Mouse (Mus musculus): ENCODE results near the gene Angptl2. TPM values are rescaled to one million over a fixed set of nuclear protein-coding genes. Genes with fewer than 3 reads are reported as not detected.

Gene Angptl2
- 0.97 and 6.8 TPM in 2 replicates for polyA plus RNA-seq (2011; ENCODE audit: insufficient read depth, insufficient read length, low replicate concordance, missing spikeins)

DNA sequence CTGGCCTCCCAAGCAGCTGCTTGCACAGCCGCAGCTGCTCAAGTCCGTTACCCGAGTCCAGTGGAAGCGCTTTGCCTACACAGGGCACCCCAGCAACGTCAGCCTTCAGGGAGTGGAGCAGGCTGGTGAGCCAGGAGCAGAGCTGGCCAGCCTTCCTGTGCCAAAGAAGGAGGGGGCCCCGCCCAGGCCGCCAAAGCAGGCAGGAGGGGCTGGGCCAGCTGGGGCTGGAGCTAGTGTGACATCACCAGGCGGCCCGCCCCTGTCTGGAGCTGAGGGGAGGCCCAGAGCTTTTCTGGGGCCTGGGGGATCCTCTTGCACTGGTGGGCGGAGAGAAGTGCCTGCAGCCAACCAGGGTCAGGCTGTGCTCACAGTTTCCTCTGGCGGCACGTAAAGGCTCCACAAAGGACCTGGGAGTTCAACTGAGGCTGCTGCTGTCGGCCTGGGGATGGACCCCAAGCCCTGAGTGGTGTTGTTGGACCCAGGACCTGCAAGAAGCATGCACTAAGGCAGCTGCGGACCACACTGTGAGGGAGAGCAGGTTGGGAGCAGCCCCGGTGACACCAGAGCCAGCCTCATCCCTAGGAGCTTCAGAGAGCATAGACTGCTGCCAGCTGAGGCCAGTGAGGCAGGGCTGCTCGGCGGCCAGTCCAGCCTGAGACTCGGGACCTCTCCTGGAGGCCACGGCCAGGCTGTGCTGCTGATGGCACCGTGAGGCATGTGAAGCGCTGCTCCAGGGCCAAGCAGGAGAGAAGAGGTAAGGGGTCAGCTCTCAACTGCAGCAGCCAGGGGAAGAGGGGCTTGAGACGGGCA, at the start of gene Angptl2:
Gene Angptl2, plus strand, starts transcription at position 370 of the 810 bp plus-strand sequence.
- WGBS: 24% methylated on average over 22 of the region's 22 CpGs
- Histone ChIP-seq H3K27ac (ENCODE audit: control insufficient read depth, insufficient read depth, low read depth, low read length, poor library complexity) (no peak within 1 kb of the TSS), H3K4me3 (replicated peaks; ENCODE audit: control insufficient read depth, low read depth, low read length) (no peak within 1 kb of the TSS), H3K4me1 (ENCODE audit: control insufficient read depth, insufficient read depth, low read length) (no peaks in the 10 kb centered on the region; the same call in 1 of the 2 replicates)
- no peak; the same call in 1 of the 2 replicates for TF ChIP-seq POLR2A (IDR thresholded peaks at IDR 0.05; ENCODE audit: borderline replicate concordance, control insufficient read depth, low read depth, low read length)
- TF ChIP-seq CTCF (IDR thresholded peaks at IDR 0.05; ENCODE audit: control insufficient read depth, insufficient read depth, low read length): no peak

DNA sequence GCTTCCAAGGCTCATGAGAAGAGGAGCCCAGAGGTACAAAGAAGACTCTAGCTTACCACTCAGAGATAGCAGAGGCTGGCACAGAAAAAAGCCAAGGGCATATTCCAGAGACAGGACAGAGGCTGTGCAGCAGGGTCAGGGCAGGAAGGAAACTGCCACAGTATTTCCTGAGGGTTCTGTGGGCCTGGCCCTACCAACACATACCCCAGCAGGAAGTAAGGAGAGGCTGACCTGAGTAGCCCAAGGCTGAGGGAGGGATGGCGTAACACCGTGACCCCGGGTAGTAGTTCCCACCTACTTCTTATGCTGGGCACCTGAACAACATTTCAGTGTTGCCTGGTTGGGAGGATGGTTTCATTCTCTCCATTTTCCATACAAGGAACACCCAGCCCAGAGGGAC, 48.8 kb upstream of the Angptl2 start:
- 37% methylated on average over 3 of the region's 3 CpGs for WGBS
- H3K4me3 ChIP-seq (replicated peaks; ENCODE audit: control insufficient read depth, low read depth, low read length): no peak overlapping the region
- no peaks in the 10 kb centered on the region; the same call in 1 of the 2 replicates for H3K4me1 ChIP-seq (ENCODE audit: control insufficient read depth, insufficient read depth, low read length)
- TF ChIP-seq POLR2A (IDR thresholded peaks at IDR 0.05; ENCODE audit: borderline replicate concordance, control insufficient read depth, low read depth, low read length) (no peak), CTCF (IDR thresholded peaks at IDR 0.05; ENCODE audit: control insufficient read depth, insufficient read depth, low read length) (no peak)
- no peak overlapping the region for H3K27ac ChIP-seq (ENCODE audit: control insufficient read depth, insufficient read depth, low read depth, low read length, poor library complexity)

- H3K4me3 ChIP-seq (replicated peaks; ENCODE audit: control insufficient read depth, low read depth, low read length): no peak overlapping the region
- 69% methylated on average over 6 of the region's 6 CpGs for WGBS
These were observed 46.4 kb upstream of the Angptl2 start for GRCm38 (mm10) chr2:33169445-33169844.

DNA sequence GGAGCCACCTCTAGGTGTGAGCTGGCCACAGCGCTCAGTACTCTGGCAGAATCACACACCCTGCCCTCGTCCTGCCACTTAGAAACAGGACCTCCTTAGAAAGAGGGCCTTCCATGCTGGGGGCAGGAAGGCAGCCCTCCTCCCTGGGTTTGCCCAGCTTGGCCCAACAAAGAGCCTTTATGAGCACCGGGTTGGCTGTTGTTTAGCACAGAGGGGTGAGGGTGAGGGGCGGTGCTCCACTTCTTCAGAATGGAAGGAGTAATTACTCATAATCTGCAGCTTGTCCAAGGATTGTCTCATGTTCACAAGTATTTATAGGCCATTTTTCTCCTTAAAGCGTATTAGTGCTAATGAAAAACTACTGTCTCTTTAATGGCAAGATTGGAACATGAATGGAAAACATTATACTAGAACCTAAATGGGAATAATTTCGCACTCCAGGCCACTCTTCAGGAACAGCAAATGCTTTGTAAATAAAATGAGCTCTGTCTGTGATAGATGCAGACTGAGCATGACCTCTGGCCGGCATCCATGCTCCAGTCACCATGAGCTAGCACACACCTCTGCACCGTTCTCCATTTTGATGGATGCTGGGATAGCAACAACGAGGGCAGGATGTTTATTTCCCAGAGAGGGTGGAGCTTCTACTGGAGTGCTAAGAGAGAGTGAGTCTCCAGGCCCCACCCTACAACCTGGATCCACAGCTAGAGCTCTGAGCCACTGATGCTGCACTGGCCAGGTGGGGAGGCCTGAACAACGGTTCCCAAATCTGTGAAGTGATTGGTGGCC, 44.9 kb upstream of the Angptl2 start:
- 81% methylated on average over 10 of the region's 10 CpGs for WGBS
- H3K4me1 ChIP-seq (ENCODE audit: control insufficient read depth, insufficient read depth, low read length): no peaks in the 10 kb centered on the region; the same call in 1 of the 2 replicates
- no peak for TF ChIP-seq CTCF (IDR thresholded peaks at IDR 0.05; ENCODE audit: control insufficient read depth, insufficient read depth, low read length)
- TF ChIP-seq POLR2A (IDR thresholded peaks at IDR 0.05; ENCODE audit: borderline replicate concordance, control insufficient read depth, low read depth, low read length): no peak
- no peak overlapping the region for H3K27ac ChIP-seq (ENCODE audit: control insufficient read depth, insufficient read depth, low read depth, low read length, poor library complexity)
- no peak overlapping the region for H3K4me3 ChIP-seq (replicated peaks; ENCODE audit: control insufficient read depth, low read depth, low read length)

More at GRCm38 (mm10) chr2:33169445-33169844, 46.4 kb upstream of the Angptl2 start:
- Histone ChIP-seq H3K27ac (ENCODE audit: control insufficient read depth, insufficient read depth, low read depth, low read length, poor library complexity) (no peak overlapping the region), H3K4me1 (ENCODE audit: control insufficient read depth, insufficient read depth, low read length) (no peaks in the 10 kb centered on the region; the same call in 1 of the 2 replicates)
- no peak for TF ChIP-seq CTCF (IDR thresholded peaks at IDR 0.05; ENCODE audit: control insufficient read depth, insufficient read depth, low read length)
- no peak for TF ChIP-seq POLR2A (IDR thresholded peaks at IDR 0.05; ENCODE audit: borderline replicate concordance, control insufficient read depth, low read depth, low read length)

DNA sequence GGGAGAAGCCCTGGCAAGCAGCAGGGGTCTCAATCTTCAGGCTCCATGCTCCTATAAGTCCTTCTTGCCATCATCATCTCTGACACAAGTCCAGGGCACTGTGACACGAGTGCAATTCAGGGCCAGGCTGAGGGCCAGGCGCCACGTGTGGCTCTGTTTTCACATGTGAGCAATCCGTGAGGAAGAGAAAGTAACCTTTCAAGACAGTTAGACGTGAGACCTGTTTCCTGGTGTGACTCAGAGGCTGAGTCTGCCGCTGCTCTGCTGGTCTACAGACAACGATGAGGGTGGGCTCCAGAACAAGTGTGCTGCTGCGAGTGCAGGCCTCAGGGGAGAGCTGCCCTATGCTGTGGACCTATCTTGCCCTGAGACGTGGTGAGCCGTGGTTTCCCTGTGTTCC, 42.7 kb upstream of the Angptl2 start:
- WGBS: 46% methylated on average over 10 of the region's 10 CpGs
- TF ChIP-seq POLR2A (IDR thresholded peaks at IDR 0.05; ENCODE audit: borderline replicate concordance, control insufficient read depth, low read depth, low read length) (no peak), CTCF (IDR thresholded peaks at IDR 0.05; ENCODE audit: control insufficient read depth, insufficient read depth, low read length) (no peak)
- H3K27ac ChIP-seq (ENCODE audit: control insufficient read depth, insufficient read depth, low read depth, low read length, poor library complexity): no peak overlapping the region
- H3K4me3 ChIP-seq (replicated peaks; ENCODE audit: control insufficient read depth, low read depth, low read length): no peak overlapping the region
- H3K4me1 ChIP-seq (ENCODE audit: control insufficient read depth, insufficient read depth, low read length): no peaks in the 10 kb centered on the region; the same call in 1 of the 2 replicates

- no peak overlapping the region for H3K4me3 ChIP-seq (replicated peaks; ENCODE audit: control insufficient read depth, low read depth, low read length)
- WGBS: 89% methylated on average over 7 of the region's 7 CpGs
- no peak overlapping the region for H3K27ac ChIP-seq (ENCODE audit: control insufficient read depth, insufficient read depth, low read depth, low read length, poor library complexity)
- H3K4me1 ChIP-seq (ENCODE audit: control insufficient read depth, insufficient read depth, low read length): no peaks in the 10 kb centered on the region; the same call in 1 of the 2 replicates
- TF ChIP-seq CTCF (IDR thresholded peaks at IDR 0.05; ENCODE audit: control insufficient read depth, insufficient read depth, low read length) (no peak), POLR2A (IDR thresholded peaks at IDR 0.05; ENCODE audit: borderline replicate concordance, control insufficient read depth, low read depth, low read length) (no peak)
These were observed 42.2 kb upstream of the Angptl2 start for GRCm38 (mm10) chr2:33173686-33174085.

- H3K27ac ChIP-seq (ENCODE audit: control insufficient read depth, insufficient read depth, low read depth, low read length, poor library complexity): no peak overlapping the region
- TF ChIP-seq CTCF (IDR thresholded peaks at IDR 0.05; ENCODE audit: control insufficient read depth, insufficient read depth, low read length): no peak
- TF ChIP-seq POLR2A (IDR thresholded peaks at IDR 0.05; ENCODE audit: borderline replicate concordance, control insufficient read depth, low read depth, low read length): no peak
- no peak overlapping the region for H3K4me3 ChIP-seq (replicated peaks; ENCODE audit: control insufficient read depth, low read depth, low read length)
- 5% methylated on average over 7 of the region's 7 CpGs for WGBS
- H3K4me1 ChIP-seq (ENCODE audit: control insufficient read depth, insufficient read depth, low read length): no peaks in the 10 kb centered on the region; the same call in 1 of the 2 replicates
These were observed 39.4 kb upstream of the Angptl2 start for GRCm38 (mm10) chr2:33176516-33176915.

- TF ChIP-seq POLR2A (IDR thresholded peaks at IDR 0.05; ENCODE audit: borderline replicate concordance, control insufficient read depth, low read depth, low read length) (no peak), CTCF (IDR thresholded peaks at IDR 0.05; ENCODE audit: control insufficient read depth, insufficient read depth, low read length) (no peak)
- no peak overlapping the region for H3K27ac ChIP-seq (ENCODE audit: control insufficient read depth, insufficient read depth, low read depth, low read length, poor library complexity)
These were observed 38.9 kb upstream of the Angptl2 start for GRCm38 (mm10) chr2:33176921-33177320.

More at GRCm38 (mm10) chr2:33176921-33177320, 38.9 kb upstream of the Angptl2 start:
- 64% methylated on average over 2 of the region's 2 CpGs for WGBS
- Histone ChIP-seq H3K4me1 (ENCODE audit: control insufficient read depth, insufficient read depth, low read length) (no peaks in the 10 kb centered on the region; the same call in 1 of the 2 replicates), H3K4me3 (replicated peaks; ENCODE audit: control insufficient read depth, low read depth, low read length) (no peak overlapping the region)
